Mouse (Mus musculus): ENCODE data around the gene Endog.

Endog gene

DNA sequence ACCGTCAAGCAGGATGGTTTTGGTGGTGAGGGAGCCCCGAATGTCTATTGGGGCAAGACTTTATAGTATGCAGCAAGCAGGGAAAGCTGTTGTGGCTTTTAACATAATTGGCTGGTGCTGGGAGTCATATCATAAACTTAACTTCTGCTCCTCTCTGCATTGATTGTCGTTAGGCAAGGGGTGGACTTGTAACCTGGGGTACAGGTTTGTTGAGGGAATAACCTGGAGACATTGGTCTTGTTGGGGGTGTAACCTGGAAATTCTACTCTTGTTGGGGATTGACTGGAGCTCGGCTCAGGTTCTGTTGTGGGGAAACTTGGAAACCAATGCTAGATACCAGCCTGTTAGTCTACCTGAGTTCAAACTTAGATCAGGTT is 40.9 kb downstream of the Endog start:
- DNase-seq, result no peak

DNA sequence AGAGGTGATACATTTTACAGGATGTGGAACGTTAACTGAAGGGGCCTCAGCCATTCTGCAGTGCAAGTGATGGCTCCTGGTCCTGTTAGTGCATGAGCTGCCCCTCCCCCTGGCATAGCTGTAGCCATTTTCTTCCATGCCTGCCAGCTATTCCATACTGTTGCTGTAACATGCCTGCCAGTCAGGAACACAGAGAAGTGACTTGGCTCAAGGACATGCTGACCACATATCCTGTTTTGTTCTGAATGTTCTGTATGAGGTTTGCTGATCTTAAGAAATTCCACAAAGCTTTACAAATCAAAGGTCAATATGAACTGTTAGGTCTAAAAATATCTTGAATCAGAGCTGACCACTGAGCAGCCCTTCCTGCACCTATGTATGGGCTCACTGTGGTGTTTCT is 41.7 kb downstream of the Endog start:
- no peak for DNase-seq

DNA sequence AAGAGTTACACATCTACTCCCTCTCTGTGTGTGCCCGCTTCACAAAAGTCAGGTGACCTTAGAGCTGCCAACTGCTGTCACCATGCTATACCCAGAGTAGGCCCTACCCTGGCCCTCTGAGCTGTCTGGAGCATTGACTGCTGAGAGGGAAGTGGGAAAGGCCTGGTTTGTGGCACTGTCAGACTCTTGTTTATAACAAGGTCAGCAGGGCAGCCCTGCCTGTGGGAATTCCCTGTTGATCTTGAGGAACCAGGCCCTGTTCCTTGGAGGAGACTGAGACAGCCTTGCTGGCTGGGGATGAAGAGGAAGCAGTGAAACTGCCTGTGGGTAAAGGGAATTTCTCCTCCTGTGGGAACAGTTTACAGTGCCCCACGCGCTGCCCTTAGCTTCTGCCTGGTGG is 43.5 kb downstream of the Endog start:
- no peak for DNase-seq

DNA sequence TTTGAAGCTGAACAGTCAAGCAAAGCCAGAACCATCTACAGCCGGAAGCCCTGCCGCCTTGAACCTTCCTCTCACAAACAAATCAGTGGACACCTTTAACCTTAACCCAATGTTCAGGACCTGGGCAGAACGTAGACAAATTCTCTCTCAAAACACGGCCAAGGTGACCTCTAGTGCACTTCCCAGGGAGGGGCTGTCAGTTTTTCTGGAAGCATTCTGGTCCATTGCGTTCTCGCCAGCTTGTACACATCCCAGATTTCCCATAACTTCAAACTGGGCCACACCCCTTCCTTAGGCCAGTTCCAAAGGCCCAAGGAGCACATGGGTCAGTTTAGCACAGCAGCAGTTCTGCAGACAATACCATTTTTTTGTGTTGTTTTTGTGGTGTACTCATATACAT is 44.2 kb downstream of the Endog start:
- DNase-seq, result no peak

- DNase-seq, result no peak
Measured at GRCm38 (mm10) chr2:30216293-30216692, 45.0 kb downstream of the Endog start.

Data from cerebellum, adult 9-11 months (tissue).